Mouse (Mus musculus) hematopoietic multipotent progenitor cell, adult 10-12 weeks (in vitro differentiated cells): ENCODE measurements around the gene Tmx4. TPM values are rescaled to one million over a fixed set of nuclear protein-coding genes. Genes with fewer than 3 reads are reported as not detected.

Source experiments
- polyA plus RNA-seq: library from polyadenylated mRNA; stranded (reverse); fragments of >175 nt; gene quantifications from 2 replicates; pipeline ENCODE4 v1.2.3, GENCODE M21; 2012; ENCODE audit warnings: low replicate concordance

Gene Tmx4
- polyA plus RNA-seq = 7.4 and 15.8 TPM in 2 replicates

DNA sequence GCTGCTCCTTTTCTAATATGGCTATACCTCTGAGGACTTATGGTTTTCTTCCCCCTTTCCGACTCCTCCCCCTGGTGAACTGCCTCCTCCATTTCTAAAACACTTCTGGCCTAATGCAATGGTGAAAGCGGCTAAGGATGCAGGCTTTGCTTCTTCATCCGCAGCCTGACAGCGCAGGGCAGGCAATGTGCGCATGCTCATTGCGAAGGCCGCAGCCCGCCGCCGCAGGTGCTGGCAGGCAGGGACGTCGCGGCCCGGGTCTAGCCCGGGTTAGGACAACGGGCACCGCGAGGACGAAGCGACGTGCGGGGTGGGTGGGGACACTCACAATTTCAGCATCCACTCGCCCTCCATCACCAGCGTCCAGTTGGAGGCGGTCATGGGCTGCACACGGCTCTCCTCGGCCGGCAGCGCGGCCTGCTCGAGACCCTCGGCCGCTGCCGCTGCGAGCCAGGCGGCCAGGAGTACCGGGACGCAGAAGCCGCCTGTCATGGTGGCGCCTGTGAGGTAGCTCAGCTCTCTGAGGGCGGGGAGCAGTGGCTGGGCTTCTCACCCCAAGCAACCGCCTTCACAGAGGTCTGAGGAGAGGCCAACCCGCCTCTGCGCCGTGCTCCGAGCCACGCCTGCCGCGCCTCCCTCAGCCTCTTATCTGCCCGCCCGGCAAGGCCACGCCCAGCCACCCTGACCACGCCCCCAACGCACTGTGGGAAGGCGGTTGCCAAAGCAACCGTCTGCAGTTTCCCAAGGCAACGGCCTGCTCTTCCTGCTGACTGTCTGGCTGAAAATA lies at the start of gene Tmx4:
Gene Tmx4 (minus strand): TSS at position 632 of the 787 bp plus-strand sequence.

DNA sequence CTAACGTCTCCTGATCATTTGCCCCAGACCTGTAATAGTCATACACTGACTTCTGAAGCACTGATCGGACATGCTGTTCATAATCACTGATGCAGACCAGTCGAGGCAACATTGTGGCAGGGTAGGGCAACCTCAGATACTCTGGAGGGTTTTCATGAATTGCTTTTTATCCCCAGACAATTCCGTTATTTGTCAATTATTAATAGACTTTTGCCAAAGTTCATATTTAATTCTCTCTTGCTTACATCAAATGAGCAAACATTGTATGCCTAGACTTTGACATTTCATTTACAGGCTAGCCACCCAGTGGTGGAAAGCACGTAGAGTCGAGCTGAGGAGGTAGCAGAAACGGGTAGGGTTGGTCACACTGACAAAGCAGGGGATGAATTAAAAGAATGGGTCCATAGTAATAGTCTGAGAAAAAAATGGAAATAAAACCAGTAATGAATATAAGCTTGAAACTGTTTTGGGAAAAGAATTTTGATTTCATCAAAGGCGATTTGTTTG lies 89.7 kb downstream of the Tmx4 start, which contains the start of gene Hao1:
Gene Hao1 (minus strand): TSS at position 148 of the 507 bp plus-strand sequence.

Other genes with a start within 250 kb of the Tmx4 start
- not detected in 2 replicates for gene Hao1, start 89.8 kb downstream of the Tmx4 start, polyA plus RNA-seq
- gene Plcb1, start 141.9 kb upstream of the Tmx4 start, polyA plus RNA-seq = 0.16 and 0.97 TPM in 2 replicates